Mouse (Mus musculus) ES-E14 (cell line): ENCODE results near the gene Ermn.

Experiments used
- CHD2 ChIP-seq: IDR thresholded peaks from 2 replicates; pipeline ENCODE4 v1.6.1; 2014; ENCODE audit warnings: mild to moderate bottlenecking, low read depth, low read length, inconsistent platforms
- HCFC1 ChIP-seq: IDR thresholded peaks from 2 replicates; pipeline ENCODE4 v1.6.1; 2012; ENCODE audit warnings: low read length, inconsistent platforms, borderline replicate concordance; ENCODE audit not compliant: insufficient read depth
- ZC3H11A ChIP-seq: IDR thresholded peaks from 2 replicates; pipeline ENCODE4 v1.6.1; 2012; ENCODE audit warnings: low read depth, mild to moderate bottlenecking, inconsistent platforms, low read length, borderline replicate concordance
- ZNF384 ChIP-seq: IDR thresholded peaks from 2 replicates; pipeline ENCODE4 v1.6.1; 2012; ENCODE audit warnings: low read depth, low read length, inconsistent platforms

DNA sequence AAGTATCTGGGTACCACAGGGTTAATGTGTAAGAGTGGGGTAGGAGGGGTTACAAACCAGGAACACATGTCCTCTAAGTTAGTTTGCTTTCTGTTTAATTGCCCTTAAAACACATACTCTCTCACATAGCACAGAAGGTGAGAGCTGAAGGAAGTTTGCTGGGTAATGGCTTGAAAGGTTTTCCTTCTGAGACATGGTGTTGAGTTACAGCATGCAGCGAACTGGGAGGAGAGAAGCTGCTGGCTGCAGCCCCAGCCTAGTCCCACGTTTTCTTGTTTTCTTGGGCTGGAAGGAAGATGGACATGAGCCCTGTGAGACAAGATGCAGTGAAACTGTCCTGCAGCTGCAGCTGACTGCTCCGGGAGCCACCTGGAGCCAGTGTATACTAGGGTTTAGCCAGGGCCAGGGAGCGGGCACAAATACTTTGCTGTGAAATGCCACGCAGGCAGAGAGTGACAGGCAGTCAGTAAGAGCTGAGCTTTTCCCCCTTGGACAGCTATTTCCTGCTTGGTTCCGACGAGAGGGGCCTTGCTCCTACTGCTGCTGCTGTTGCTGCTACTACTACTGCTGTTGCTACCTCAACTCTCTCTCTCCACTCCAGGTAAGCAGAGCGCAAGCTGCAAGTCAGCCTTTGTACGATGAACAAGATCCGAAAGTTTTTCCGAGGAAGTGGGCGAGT is 54.8 kb downstream of the Ermn start, which contains the start of gene Galnt5:
- TF ChIP-seq ZNF384 (no peak), CHD2 (no peak), ZC3H11A (no peak), HCFC1 (no peak)
